Mouse (Mus musculus) cerebellum, adult 2 months (tissue): Measurements from ENCODE around the gene Guk1. TPM values are rescaled to one million over a fixed set of nuclear protein-coding genes. Genes with fewer than 3 reads are reported as not detected.

Experiments used
- DNase-seq, 2 experiments: peaks; one replicate each; pipeline ENCODE4 v3.0.0; 2021
- H3K27ac ChIP-seq: fragments of 200-500 bp; 2 replicates; pipeline ENCODE4 v1.5.1; 2012; ENCODE audit warnings: low read length, control low read depth, inconsistent platforms; ENCODE audit not compliant: insufficient read depth
- H3K27me3 ChIP-seq: fragments of 200-500 bp; 2 replicates; pipeline ENCODE4 v1.6.1; 2012; ENCODE audit warnings: inconsistent platforms, mild to moderate bottlenecking, low read length, moderate library complexity; ENCODE audit not compliant: control insufficient read depth, insufficient read depth
- H3K4me1 ChIP-seq: fragments of 200-500 bp; 2 replicates; pipeline ENCODE4 v1.6.1; 2011; ENCODE audit warnings: low read length; ENCODE audit not compliant: control insufficient read depth, insufficient read depth
- H3K4me3 ChIP-seq: fragments of 200-500 bp; replicated peaks from 2 replicates; pipeline ENCODE3; 2011; ENCODE audit warnings: mild to moderate bottlenecking, low read depth, low read length, control low read depth; ENCODE audit not compliant: insufficient read depth
- CTCF ChIP-seq: fragments of 200-500 bp; IDR thresholded peaks from 2 replicates; pipeline ENCODE4 v1.5.1; 2011; ENCODE audit warnings: low read depth, mild to moderate bottlenecking, control low read depth, low read length, moderate library complexity, borderline replicate concordance; ENCODE audit not compliant: insufficient read depth
- POLR2A ChIP-seq: fragments of 200-500 bp; IDR thresholded peaks from 2 replicates; pipeline ENCODE4 v1.6.1; 2011; ENCODE audit warnings: low read length, control low read depth, borderline replicate concordance; ENCODE audit not compliant: insufficient read depth
- WGBS: fragments of 180-500 bp; shearing (Covaris S2); methylation state at CpG from one replicate; pipeline ENCODE4 v1.1.7; 2018; 5-methylcytosine and 5-hydroxymethylcytosine counted together
- polyA plus RNA-seq: library from polyadenylated mRNA; depleted of rRNA; stranded (reverse); fragments of >200 nt; gene quantifications from 2 replicates; pipeline ENCODE4 v1.2.3, GENCODE M21; 2012

Gene Guk1
- polyA plus RNA-seq, 1 experiment = 235 TPM

DNA sequence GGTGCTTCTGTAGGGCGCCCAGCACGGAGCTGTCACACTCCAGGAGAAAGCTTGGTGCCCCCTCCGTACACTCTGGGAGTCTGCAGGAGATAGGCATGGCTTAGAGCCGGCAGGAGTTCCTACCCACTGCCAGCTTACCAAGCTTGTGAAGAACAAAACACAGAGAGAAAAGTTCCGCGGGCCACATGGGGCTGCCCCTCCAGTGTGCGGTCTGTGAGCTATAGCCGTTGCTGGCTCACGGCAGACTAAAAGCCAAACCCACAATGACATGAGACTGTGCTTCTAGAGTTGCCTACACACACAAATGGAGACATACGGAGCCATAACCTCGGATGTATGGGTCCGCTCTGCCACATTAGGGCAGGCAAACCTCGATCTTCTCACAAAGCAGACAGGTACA, 32.9 kb downstream of the Guk1 start:
- H3K4me1 ChIP-seq = no peaks in the 10 kb centered on the region; the same call in 1 of the 2 replicates
- H3K27ac ChIP-seq = no peak overlapping the region
- no peaks in the 10 kb centered on the region for H3K27me3 ChIP-seq
- DNase-seq = no peak
- WGBS = 88% methylated on average over 13 of the region's 13 CpGs
- TF ChIP-seq CTCF = no peak
- no peak for TF ChIP-seq POLR2A
- H3K4me3 ChIP-seq = no peak overlapping the region

DNA sequence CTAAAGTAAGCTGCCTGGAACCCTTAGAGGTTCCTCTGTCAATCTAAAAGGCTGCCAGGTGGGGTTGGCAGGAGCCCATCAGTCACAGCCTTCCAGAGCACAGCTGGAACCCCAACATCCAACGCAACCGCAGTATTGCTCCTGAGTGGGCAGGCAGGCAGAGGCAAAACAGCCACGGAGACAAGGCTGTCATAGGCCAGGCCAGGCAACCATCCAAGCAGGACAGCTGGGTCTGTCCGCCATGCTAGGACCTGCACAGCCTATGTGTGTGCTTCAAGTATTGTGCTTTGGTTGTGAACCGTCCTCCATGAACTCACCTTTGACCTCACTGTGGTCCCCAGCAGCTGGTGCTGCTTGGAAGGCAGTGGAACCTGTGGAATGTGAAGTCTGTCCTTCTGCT, 36.1 kb downstream of the Guk1 start:
- 30% methylated on average over 5 of the region's 5 CpGs for WGBS
- no peak overlapping the region for H3K27ac ChIP-seq
- no peak for DNase-seq
- no peaks in the 10 kb centered on the region; the same call in 1 of the 2 replicates for H3K27me3 ChIP-seq
- no peaks in the 10 kb centered on the region for H3K4me1 ChIP-seq
- TF ChIP-seq POLR2A (no peak), CTCF (no peak)
- H3K4me3 ChIP-seq = no peak overlapping the region

DNA sequence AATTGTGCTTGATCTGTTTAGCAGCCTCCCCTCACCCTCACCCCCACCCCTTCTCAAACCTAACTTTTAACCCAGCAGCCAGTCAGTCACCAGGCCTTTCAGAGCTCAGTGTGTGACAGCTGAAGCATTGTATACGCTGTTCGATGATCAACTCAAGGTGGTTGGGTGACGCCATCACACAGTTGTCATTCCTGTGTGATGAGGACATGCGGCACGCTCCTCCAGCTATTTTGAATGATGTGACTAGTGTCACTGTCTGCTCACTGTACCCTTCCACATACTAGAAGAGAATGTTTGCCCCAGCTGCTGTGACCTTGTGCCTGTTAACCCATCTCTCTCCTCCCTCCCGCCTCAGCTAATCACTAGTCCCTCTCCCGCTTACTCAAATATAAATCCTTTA, 37.8 kb downstream of the Guk1 start:
- 90% methylated on average over 7 of the region's 7 CpGs for WGBS
- TF ChIP-seq CTCF (no peak), POLR2A (no peak)
- no peak for DNase-seq
- no peaks in the 10 kb centered on the region; the same call in 1 of the 2 replicates for H3K27me3 ChIP-seq
- H3K4me3 ChIP-seq = no peak overlapping the region
- no peak overlapping the region for H3K27ac ChIP-seq
- H3K4me1 ChIP-seq = no peaks in the 10 kb centered on the region

DNA sequence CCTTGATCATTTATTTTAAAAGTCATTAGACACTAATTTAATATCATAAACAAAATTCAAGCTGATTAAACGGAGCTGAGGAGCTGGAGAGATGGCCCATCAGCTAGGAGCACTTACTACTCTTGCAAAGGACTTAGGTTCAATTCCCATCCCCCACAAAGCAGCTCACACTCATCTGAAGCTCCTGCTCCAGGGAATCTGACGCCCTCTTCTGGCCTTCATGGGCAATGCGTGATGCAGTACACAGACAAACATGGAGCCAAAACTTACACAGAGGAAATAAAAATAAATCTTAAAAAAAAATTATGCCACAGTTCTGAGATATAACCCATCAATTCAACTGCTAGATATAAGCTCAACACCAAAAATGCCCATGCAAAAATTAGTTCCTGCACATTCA, 40.3 kb downstream of the Guk1 start:
- 34% methylated on average over 3 of the region's 3 CpGs for WGBS
- Histone ChIP-seq H3K4me3 (no peak overlapping the region), H3K27ac (no peak overlapping the region), H3K27me3 (no peaks in the 10 kb centered on the region; the same call in 1 of the 2 replicates), H3K4me1 (no peaks in the 10 kb centered on the region)
- TF ChIP-seq CTCF (no peak), POLR2A (no peak)
- DNase-seq = no peak

DNA sequence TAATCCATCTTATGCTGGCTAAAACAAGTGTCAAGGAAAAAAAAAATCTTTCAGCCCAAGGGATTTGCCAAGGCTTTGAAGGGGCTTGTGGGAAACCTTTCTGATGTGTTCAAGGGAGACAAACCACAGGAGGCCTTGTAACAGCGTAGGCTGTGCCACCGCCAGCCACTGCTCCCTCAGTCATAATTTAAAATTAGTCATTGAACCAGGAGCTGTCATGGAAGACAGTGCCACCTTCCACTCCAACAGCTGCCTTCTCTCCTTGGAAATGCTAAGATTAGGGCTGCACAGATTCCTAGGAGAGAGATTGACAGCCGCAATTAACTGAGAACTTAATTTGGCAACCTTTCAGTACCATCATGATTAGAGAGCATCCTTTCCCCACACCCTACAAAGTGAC, 42.7 kb downstream of the Guk1 start:
- no peak for DNase-seq
- 39% methylated on average over 3 of the region's 3 CpGs for WGBS
- Histone ChIP-seq H3K4me1 (no peaks in the 10 kb centered on the region), H3K27me3 (no peaks in the 10 kb centered on the region; the same call in 1 of the 2 replicates), H3K27ac (no peak overlapping the region), H3K4me3 (no peak overlapping the region)
- TF ChIP-seq CTCF (no peak), POLR2A (no peak)

DNA sequence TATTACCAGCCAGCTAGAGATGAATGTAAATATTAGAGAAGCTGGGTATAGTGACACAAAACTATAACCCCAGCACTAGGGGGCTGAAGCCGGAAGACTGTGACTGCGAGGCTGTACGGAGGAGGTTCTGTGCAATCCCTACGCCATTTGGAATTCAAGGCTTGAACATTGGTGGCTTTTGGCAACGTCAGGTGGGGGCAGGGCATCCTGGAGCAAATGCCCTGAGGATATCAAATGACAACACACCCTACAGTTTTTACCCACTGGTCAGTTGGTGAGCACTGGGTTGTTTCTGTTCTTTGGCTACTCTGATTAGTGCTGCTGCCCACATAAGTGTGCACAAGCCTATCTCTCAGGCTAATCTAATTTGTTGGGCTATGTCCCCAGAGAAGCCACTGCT, 49.0 kb downstream of the Guk1 start:
- H3K4me3 ChIP-seq = no peak overlapping the region
- no peaks in the 10 kb centered on the region for H3K27me3 ChIP-seq
- TF ChIP-seq CTCF (no peak), POLR2A (no peak)
- no peaks in the 10 kb centered on the region for H3K4me1 ChIP-seq
- no peak overlapping the region for H3K27ac ChIP-seq
- 79% methylated on average over 5 of the region's 5 CpGs for WGBS
- DNase-seq = no peak

DNA sequence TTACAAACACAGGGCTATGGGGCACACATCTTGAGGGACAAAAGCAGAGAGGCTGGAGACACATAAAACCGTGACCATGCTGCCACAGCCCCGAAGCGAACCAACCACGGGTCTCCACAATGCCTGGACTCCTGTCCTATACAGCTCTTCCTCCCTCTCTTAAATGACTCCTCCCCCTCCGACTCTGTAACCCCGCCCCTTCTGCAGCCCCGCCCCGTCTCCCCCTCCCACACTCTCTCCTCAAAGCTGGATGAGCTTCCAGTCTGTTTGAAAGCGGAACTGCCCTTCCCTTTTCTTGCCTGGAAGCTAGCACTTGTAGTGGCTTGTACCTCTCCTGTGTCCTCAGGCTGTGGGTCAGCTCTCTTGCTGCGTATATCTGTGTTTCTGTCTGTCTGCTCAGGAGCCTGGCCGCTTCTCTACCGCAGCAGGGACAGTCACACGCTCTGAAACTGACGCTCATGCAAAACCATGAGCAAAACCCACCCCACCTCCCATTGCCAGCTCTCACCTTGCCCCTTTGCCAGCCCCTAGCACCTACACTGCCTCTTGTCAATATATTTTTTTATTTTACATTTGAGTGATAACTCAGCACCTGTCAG, 50.1 kb downstream of the Guk1 start:
- no peak for DNase-seq
- WGBS = 9% methylated on average over 14 of the region's 14 CpGs
- Histone ChIP-seq H3K4me3 (no peak overlapping the region), H3K27ac (no peak overlapping the region), H3K27me3 (no peaks in the 10 kb centered on the region), H3K4me1 (no peaks in the 10 kb centered on the region)
- TF ChIP-seq CTCF (no peak), POLR2A (no peak)
